Mouse (Mus musculus): ENCODE data around the gene Tmbim1. TPM values are rescaled to one million over a fixed set of nuclear protein-coding genes. Genes with fewer than 3 reads are reported as not detected.
"Not testable (repeated sequence)": the region's sequence is repeated elsewhere in the genome, so short reads cannot be mapped to it uniquely, and the experiment has no call there.

The Tmbim1 gene
- polyA plus RNA-seq, 1 experiment from 2014 or later, result 12.5 TPM

- Histone ChIP-seq H3K36me3 (replicated peaks) (peaks cover 70% of the 10 kb centered on the region), H3K27ac (replicated peaks) (no peak overlapping the region), H3K9me3 (no peaks in the 10 kb centered on the region), H3K27me3 (replicated peaks; ENCODE audit: low read depth, poor library complexity, severe bottlenecking) (no peaks in the 10 kb centered on the region), H3K4me1 (peaks cover 20% of the 10 kb centered on the region), H3K4me3 (no peak overlapping the region)
- DNase-seq (ENCODE audit: low spot score), result no peak
- WGBS, result 94% methylated on average over 2 of the region's 2 CpGs
Measured at GRCm38 (mm10) chr1:74289740-74290139, 15.7 kb downstream of the Tmbim1 start.

DNA sequence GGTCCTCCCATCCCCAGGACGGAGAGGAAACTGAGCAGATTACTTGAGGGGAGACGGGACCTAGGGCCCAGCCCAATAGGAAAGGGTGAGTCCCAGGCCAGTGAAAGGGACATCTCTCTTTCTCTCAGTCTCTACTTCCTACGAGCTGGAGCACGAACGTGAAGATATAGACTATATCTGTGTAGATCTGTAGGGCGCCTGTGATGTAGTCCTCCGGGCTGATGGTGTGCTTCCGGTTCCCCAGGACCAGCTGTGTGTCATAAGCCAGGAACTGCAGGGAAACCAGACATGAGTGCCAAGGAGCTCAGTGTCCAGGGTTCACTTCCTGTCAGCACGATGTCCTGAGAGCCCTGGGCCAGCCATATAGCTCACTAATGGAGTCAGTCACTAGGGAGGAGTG lies 16.2 kb downstream of the Tmbim1 start:
- H3K27ac ChIP-seq (replicated peaks), result no peak overlapping the region
- no peaks in the 10 kb centered on the region for H3K9me3 ChIP-seq
- H3K4me3 ChIP-seq, result no peak overlapping the region
- WGBS, result 87% methylated on average over 9 of the region's 9 CpGs
- H3K36me3 ChIP-seq (replicated peaks), result peaks cover 68% of the 10 kb centered on the region
- H3K4me1 ChIP-seq, result peaks cover 18% of the 10 kb centered on the region
- H3K27me3 ChIP-seq (replicated peaks; ENCODE audit: low read depth, poor library complexity, severe bottlenecking), result no peaks in the 10 kb centered on the region
- no peak for DNase-seq (ENCODE audit: low spot score)

GRCm38 (mm10) chr1:74288327-74288726 lies 17.1 kb downstream of the Tmbim1 start:
- Histone ChIP-seq H3K4me3 (no peak overlapping the region), H3K9me3 (no peaks in the 10 kb centered on the region), H3K27ac (replicated peaks) (no peak overlapping the region), H3K36me3 (replicated peaks) (peaks cover 59% of the 10 kb centered on the region), H3K27me3 (replicated peaks; ENCODE audit: low read depth, poor library complexity, severe bottlenecking) (no peaks in the 10 kb centered on the region), H3K4me1 (peaks cover 21% of the 10 kb centered on the region)
- WGBS, result 81% methylated on average over 4 of the region's 4 CpGs
- DNase-seq (ENCODE audit: low spot score), result no peak

- not testable (repeated sequence) for H3K4me3 ChIP-seq; H3K27ac ChIP-seq (replicated peaks); H3K27me3 ChIP-seq (replicated peaks; ENCODE audit: low read depth, poor library complexity, severe bottlenecking); DNase-seq (ENCODE audit: low spot score); H3K9me3 ChIP-seq
- Histone ChIP-seq H3K4me1 (peaks cover 30% of the 10 kb centered on the region), H3K36me3 (replicated peaks) (peaks cover 59% of the 10 kb centered on the region)
- 57% methylated on average over 16 of the region's 17 CpGs for WGBS
Measured at GRCm38 (mm10) chr1:74286869-74287607, 18.4 kb downstream of the Tmbim1 start.

DNA sequence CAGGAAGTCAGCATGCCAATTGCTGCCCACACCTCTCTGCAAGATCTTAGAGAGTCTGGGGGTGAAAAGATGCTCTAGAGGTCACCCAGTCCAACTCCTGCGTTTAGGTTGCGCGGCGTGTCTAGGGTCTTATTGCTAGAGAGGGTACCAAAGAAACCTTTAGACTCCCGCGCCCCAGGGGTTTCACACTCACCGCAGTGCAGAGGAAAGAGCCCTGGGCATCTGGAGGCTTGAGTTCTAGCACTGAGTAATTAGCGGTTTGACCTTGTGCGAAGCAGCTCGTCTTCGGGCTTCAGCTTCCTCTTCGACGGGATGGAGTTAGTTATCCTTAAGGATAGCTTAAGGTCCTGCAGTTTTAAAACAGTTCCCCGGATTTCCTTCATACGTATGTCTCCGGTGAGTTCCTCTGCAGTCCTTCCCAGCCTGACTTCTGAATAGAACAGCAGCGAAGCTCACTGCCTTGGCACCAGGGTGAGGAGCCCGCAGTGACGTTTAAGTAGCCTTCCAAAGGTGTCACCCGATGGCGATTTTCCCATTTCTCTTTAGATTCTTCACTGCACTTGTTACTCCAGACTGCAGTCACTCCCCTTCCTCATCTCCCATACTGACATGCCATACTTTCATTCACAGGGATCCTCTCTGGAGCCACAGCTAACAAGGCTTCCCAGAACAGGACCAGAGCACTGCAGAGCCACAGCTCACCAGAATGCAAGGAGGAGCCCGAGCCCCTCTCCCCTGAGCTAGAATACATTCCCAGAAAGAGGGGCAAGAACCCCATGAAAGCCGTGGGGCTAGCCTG lies 20.0 kb downstream of the Tmbim1 start:
- Histone ChIP-seq H3K9me3 (no peaks in the 10 kb centered on the region), H3K27ac (replicated peaks) (peak overlapping the region; percentile 86), H3K36me3 (replicated peaks) (peaks cover 60% of the 10 kb centered on the region), H3K27me3 (replicated peaks; ENCODE audit: low read depth, poor library complexity, severe bottlenecking) (no peaks in the 10 kb centered on the region), H3K4me3 (peak overlapping the region; percentile 84), H3K4me1 (peaks cover 36% of the 10 kb centered on the region)
- WGBS, result 3% methylated on average over 23 of the region's 23 CpGs
- DNase-seq (ENCODE audit: low spot score), result no peak

- WGBS, result under 1% methylated on average over 56 of the region's 56 CpGs
- Histone ChIP-seq H3K27me3 (replicated peaks; ENCODE audit: low read depth, poor library complexity, severe bottlenecking) (no peaks in the 10 kb centered on the region), H3K9me3 (no peaks in the 10 kb centered on the region), H3K36me3 (replicated peaks) (peaks cover 60% of the 10 kb centered on the region), H3K4me1 (peaks cover 36% of the 10 kb centered on the region), H3K27ac (replicated peaks) (peak within 1 kb of the TSS; percentile 86), H3K4me3 (peak within 1 kb of the TSS; percentile 84)
- DNase-seq (ENCODE audit: low spot score), result peak; percentile 100
Measured at GRCm38 (mm10) chr1:74284543-74285160, 20.8 kb downstream of the Tmbim1 start, which contains the start of the genes Aamp and Pnkd. TSS of gene Aamp (minus strand) at chr1:74284738. TSS of gene Pnkd (plus strand) at chr1:74284930.

DNA sequence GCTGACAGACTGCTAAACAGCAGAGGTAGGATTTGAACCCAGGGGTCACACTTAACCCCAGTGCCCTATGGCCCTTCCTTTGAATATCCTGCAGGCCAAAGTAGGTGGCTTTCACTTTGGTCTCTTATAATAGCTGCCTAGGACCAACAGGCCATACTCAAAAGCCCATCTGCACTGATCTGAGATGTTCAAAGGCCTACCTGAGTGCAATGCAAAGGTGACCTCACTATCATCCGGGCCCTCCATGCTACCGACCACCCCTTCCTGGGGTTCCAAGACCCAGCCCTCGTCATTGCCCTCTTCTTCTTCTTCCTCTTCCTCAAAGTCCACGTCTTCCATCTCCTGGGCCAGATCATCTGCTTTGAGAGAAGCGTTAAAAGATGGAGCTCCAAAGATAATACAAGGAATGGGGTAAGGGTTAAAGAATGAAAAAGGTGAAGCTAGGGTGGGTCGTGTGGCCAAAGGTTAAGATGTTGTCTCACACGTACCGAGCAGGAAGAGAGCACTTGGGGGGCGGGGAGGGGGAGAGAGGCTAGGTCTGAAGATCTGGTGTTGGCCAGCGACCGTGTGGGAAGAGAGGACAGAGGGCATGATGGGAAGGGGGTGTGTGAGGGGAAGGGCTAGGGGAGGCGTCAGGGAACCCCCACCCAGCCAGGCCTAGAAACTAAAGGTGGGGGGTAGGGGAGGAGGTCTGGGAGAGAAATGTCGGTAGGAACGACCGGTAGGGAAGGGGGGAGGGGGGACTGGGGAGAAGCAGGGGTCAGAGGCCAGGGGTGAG lies 21.5 kb downstream of the Tmbim1 start:
- no peaks in the 10 kb centered on the region for H3K9me3 ChIP-seq
- H3K27ac ChIP-seq (replicated peaks), result peak overlapping the region; percentile 86
- H3K36me3 ChIP-seq (replicated peaks), result peaks cover 60% of the 10 kb centered on the region
- 12% methylated on average over 15 of the region's 15 CpGs for WGBS
- H3K4me1 ChIP-seq, result peaks cover 36% of the 10 kb centered on the region
- peak; percentile 68 for DNase-seq (ENCODE audit: low spot score)
- H3K4me3 ChIP-seq, result peak overlapping the region; percentile 84
- no peaks in the 10 kb centered on the region for H3K27me3 ChIP-seq (replicated peaks; ENCODE audit: low read depth, poor library complexity, severe bottlenecking)

- no peaks in the 10 kb centered on the region for H3K27me3 ChIP-seq (replicated peaks; ENCODE audit: low read depth, poor library complexity, severe bottlenecking)
- no peak for DNase-seq (ENCODE audit: low spot score)
- no peak overlapping the region for H3K4me3 ChIP-seq
- H3K9me3 ChIP-seq, result no peaks in the 10 kb centered on the region
- WGBS, result 89% methylated on average over 10 of the region's 10 CpGs
- peaks cover 36% of the 10 kb centered on the region for H3K4me1 ChIP-seq
- H3K36me3 ChIP-seq (replicated peaks), result peaks cover 58% of the 10 kb centered on the region
- no peak overlapping the region for H3K27ac ChIP-seq (replicated peaks)
Measured at GRCm38 (mm10) chr1:74282896-74283625, 22.4 kb downstream of the Tmbim1 start.

- 95% methylated on average over 8 of the region's 8 CpGs for WGBS
- Histone ChIP-seq H3K4me1 (peaks cover 48% of the 10 kb centered on the region), H3K36me3 (replicated peaks) (peaks cover 53% of the 10 kb centered on the region)
Measured at GRCm38 (mm10) chr1:74281886-74282285, 23.5 kb downstream of the Tmbim1 start.

GRCm38 (mm10) chr1:74281372-74281771 lies 24.1 kb downstream of the Tmbim1 start:
- 88% methylated on average over 2 of the region's 2 CpGs for WGBS

More at GRCm38 (mm10) chr1:74281886-74282285, 23.5 kb downstream of the Tmbim1 start:
- Histone ChIP-seq H3K9me3 (no peaks in the 10 kb centered on the region), H3K27ac (replicated peaks) (no peak overlapping the region), H3K4me3 (no peak overlapping the region), H3K27me3 (replicated peaks; ENCODE audit: low read depth, poor library complexity, severe bottlenecking) (no peaks in the 10 kb centered on the region)
- DNase-seq (ENCODE audit: low spot score), result no peak

DNA sequence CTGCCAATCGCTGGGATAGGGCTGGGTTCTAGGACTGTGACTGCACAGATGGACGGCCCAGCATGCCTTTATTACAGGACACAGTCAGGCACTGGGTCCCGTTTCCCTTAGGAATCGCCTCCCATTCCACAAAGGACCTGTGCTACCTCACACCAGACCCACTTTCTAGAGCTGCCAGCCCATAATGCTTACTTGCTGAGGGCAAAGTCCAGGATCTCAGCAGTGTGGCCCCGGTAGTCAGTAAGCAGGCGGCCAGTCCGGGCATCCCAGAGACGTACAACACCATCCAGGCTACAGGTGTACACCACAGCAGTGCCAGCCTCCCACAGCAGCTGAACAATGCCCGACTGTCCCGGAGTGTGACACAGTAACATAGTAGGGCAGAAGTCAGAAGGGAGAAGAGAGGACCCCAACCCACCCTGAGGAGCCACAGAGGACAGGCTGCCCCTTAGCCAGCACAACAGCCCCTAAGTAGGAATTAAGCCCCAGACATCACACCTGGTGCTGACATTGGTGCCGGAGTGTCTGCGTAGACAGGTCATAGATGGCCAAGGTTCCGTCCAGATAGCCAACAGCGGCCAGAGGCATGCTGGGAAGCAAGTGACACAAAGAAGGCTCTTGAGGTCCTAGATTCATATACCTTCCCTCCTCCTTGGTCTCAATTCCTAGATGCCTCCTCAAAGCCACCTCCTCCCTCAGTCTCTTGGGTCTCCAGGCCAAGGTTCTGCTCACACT lies 24.7 kb downstream of the Tmbim1 start:
- H3K9me3 ChIP-seq, result no peaks in the 10 kb centered on the region
- 92% methylated on average over 14 of the region's 14 CpGs for WGBS
- peaks cover 47% of the 10 kb centered on the region for H3K4me1 ChIP-seq
- no peak overlapping the region for H3K27ac ChIP-seq (replicated peaks)
- H3K27me3 ChIP-seq (replicated peaks; ENCODE audit: low read depth, poor library complexity, severe bottlenecking), result no peaks in the 10 kb centered on the region
- DNase-seq (ENCODE audit: low spot score), result no peak
- H3K36me3 ChIP-seq (replicated peaks), result peaks cover 50% of the 10 kb centered on the region
- no peak overlapping the region for H3K4me3 ChIP-seq

More at GRCm38 (mm10) chr1:74281372-74281771, 24.1 kb downstream of the Tmbim1 start:
- peaks cover 50% of the 10 kb centered on the region for H3K36me3 ChIP-seq (replicated peaks)
- no peaks in the 10 kb centered on the region for H3K27me3 ChIP-seq (replicated peaks; ENCODE audit: low read depth, poor library complexity, severe bottlenecking)
- H3K4me1 ChIP-seq, result peaks cover 48% of the 10 kb centered on the region
- H3K9me3 ChIP-seq, result no peaks in the 10 kb centered on the region
- DNase-seq (ENCODE audit: low spot score), result no peak
- no peak overlapping the region for H3K4me3 ChIP-seq
- no peak overlapping the region for H3K27ac ChIP-seq (replicated peaks)

Measured in embryonic facial prominence, embryonic 10.5 days (tissue).